Mouse (Mus musculus) olfactory bulb, adult 2 months (tissue): ENCODE measurements around the gene Dcaf11. TPM values are rescaled to one million over a fixed set of nuclear protein-coding genes. Genes with fewer than 3 reads are reported as not detected.

Experiments
- H3K27ac ChIP-seq: fragments of 200-500 bp; 2 replicates; pipeline ENCODE4 v1.5.1; 2012; ENCODE audit warnings: low read depth, low read length; ENCODE audit not compliant: insufficient read depth
- H3K4me1 ChIP-seq: fragments of 200-500 bp; 2 replicates; pipeline ENCODE4 v1.6.1; 2012; ENCODE audit warnings: low read length; ENCODE audit not compliant: control insufficient read depth, insufficient read depth
- H3K4me3 ChIP-seq: fragments of 200-500 bp; 2 replicates; pipeline ENCODE4 v1.5.1; 2012; ENCODE audit warnings: mild to moderate bottlenecking, low read depth, low read length, moderate library complexity; ENCODE audit not compliant: insufficient read depth
- CTCF ChIP-seq: fragments of 200-500 bp; IDR thresholded peaks from 2 replicates; pipeline ENCODE4 v1.5.1; 2012; ENCODE audit warnings: low read depth, mild to moderate bottlenecking, low read length, moderate library complexity; ENCODE audit not compliant: insufficient read depth
- POLR2A ChIP-seq: fragments of 200-500 bp; IDR thresholded peaks from 2 replicates; pipeline ENCODE4 v1.6.1; 2012; ENCODE audit warnings: mild to moderate bottlenecking, low read depth, low read length, moderate library complexity; ENCODE audit not compliant: insufficient read depth
- WGBS: fragments of 180-500 bp; shearing (Covaris S2); methylation state at CpG from one replicate; pipeline ENCODE4 v1.1.7; 2018; 5-methylcytosine and 5-hydroxymethylcytosine counted together
- polyA plus RNA-seq: library from polyadenylated mRNA; stranded (reverse); fragments of >200 nt; gene quantifications from 2 replicates; pipeline ENCODE4 v1.2.4, GENCODE M21; 2012; ENCODE audit warnings: low replicate concordance; ENCODE audit not compliant: missing spikeins, insufficient read depth, insufficient read length

Dcaf11 gene
- polyA plus RNA-seq, 1 experiment: not detected

GRCm38 (mm10) chr14:55617822-55618221, 58.0 kb downstream of the Dcaf11 start, which contains the start of gene Rec8:
Gene Rec8 (plus strand): TSS chr14:55618037.
- Histone ChIP-seq H3K4me3 (peak within 1 kb of the TSS; percentile 12), H3K27ac (no peak within 1 kb of the TSS), H3K4me1 (no peaks in the 10 kb centered on the region)
- 32% methylated on average over 21 of the region's 21 CpGs for WGBS
- TF ChIP-seq CTCF (no peak), POLR2A (no peak)

- 55% methylated on average over 22 of the region's 22 CpGs for WGBS
- H3K4me1 ChIP-seq: no peaks in the 10 kb centered on the region
- TF ChIP-seq POLR2A: no peak
- no peak for TF ChIP-seq CTCF
- peak overlapping the region; percentile 12 for H3K4me3 ChIP-seq
- H3K27ac ChIP-seq: no peak overlapping the region
Observed at GRCm38 (mm10) chr14:55618486-55619195, 58.8 kb downstream of the Dcaf11 start.

Other genes starting within 250 kb of the Dcaf11 start
- gene Dhrs4, start 81.2 kb upstream of the Dcaf11 start, polyA plus RNA-seq: not detected in 2 replicates
- not detected in 2 replicates for gene Carmil3, start 69.4 kb upstream of the Dcaf11 start, polyA plus RNA-seq
- 357 TPM in 1 of 2 replicates, not detected in the other for gene Cpne6, start 49.6 kb upstream of the Dcaf11 start, polyA plus RNA-seq
- not detected in 2 replicates for gene Nrl, start 35.0 kb upstream of the Dcaf11 start, polyA plus RNA-seq
- not detected in 2 replicates for gene Pck2, start 19.7 kb upstream of the Dcaf11 start, polyA plus RNA-seq
- gene A730061H03Rik, start 400 bp downstream of the Dcaf11 start, polyA plus RNA-seq: not detected in 2 replicates
- gene Fitm1, start 15.6 kb downstream of the Dcaf11 start, polyA plus RNA-seq: not detected in 2 replicates
- not detected in 2 replicates for gene Psme1, start 18.1 kb downstream of the Dcaf11 start, polyA plus RNA-seq
- not detected in 2 replicates for gene Emc9, start 25.3 kb downstream of the Dcaf11 start, polyA plus RNA-seq
- not detected in 2 replicates for gene Psme2, start 31.1 kb downstream of the Dcaf11 start, polyA plus RNA-seq
- gene Rnf31, start 31.7 kb downstream of the Dcaf11 start, polyA plus RNA-seq: not detected in 2 replicates
- gene Irf9, start 43.6 kb downstream of the Dcaf11 start, polyA plus RNA-seq: not detected in 2 replicates
- not detected in 2 replicates for gene Rec8, start 58.0 kb downstream of the Dcaf11 start, polyA plus RNA-seq
- not detected in 2 replicates for gene Ipo4, start 76.0 kb downstream of the Dcaf11 start, polyA plus RNA-seq
- not detected in 2 replicates for gene Gm49378, start 77.9 kb downstream of the Dcaf11 start, polyA plus RNA-seq
- gene Tm9sf1, start 83.8 kb downstream of the Dcaf11 start, polyA plus RNA-seq: not detected in 2 replicates
- not detected in 2 replicates for gene Tssk4, start 90.2 kb downstream of the Dcaf11 start, polyA plus RNA-seq
- gene Mdp1, start 100.5 kb downstream of the Dcaf11 start, polyA plus RNA-seq: not detected in 2 replicates
- not detected in 2 replicates for gene Gmpr2, start 111.9 kb downstream of the Dcaf11 start, polyA plus RNA-seq
- gene Nedd8, start 112.1 kb downstream of the Dcaf11 start, polyA plus RNA-seq: not detected in 2 replicates
- gene Tinf2, start 121.8 kb downstream of the Dcaf11 start, polyA plus RNA-seq: not detected in 2 replicates
- gene Tgm1, start 153.9 kb downstream of the Dcaf11 start, polyA plus RNA-seq: not detected in 2 replicates
- gene Rabggta, start 162.3 kb downstream of the Dcaf11 start, polyA plus RNA-seq: not detected in 2 replicates
- gene Dhrs1, start 185.7 kb downstream of the Dcaf11 start, polyA plus RNA-seq: not detected in 2 replicates
- not detected in 2 replicates for gene Nop9, start 185.7 kb downstream of the Dcaf11 start, polyA plus RNA-seq
- gene Cideb, start 198.5 kb downstream of the Dcaf11 start, polyA plus RNA-seq: not detected in 2 replicates
- not detected in 2 replicates for gene Ltb4r2, start 201.4 kb downstream of the Dcaf11 start, polyA plus RNA-seq
- gene Ltb4r1, start 206.0 kb downstream of the Dcaf11 start, polyA plus RNA-seq: not detected in 2 replicates
- not detected in 2 replicates for gene Adcy4, start 224.1 kb downstream of the Dcaf11 start, polyA plus RNA-seq
- not detected in 2 replicates for gene Ripk3, start 228.9 kb downstream of the Dcaf11 start, polyA plus RNA-seq